Mouse (Mus musculus): ENCODE measurements around the gene Asb10.

The Asb10 gene

DNA sequence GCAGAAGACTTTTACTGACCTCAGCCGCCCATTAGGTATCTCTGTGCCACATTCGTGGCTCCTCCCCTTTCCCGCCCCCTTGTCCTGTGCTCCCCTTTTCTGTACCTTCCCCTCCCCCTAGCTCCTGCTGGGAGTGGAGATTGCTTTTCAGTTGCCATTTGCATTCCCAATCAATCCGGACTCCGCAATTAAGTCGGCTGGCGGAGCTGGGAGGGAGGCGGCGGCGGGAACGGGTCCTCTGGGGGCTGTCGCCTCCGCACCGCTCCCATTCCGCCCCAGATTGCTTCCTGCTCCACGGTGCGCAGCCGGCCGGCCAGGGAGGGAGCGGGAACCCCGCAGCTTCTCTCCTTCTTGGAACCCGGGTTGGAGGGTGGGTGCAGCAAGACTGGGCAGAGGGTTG is 55.8 kb downstream of the Asb10 start:
- ChIA-PET POLR2A (interaction anchor here (0.5 to 2.1 kb wide), 32 partner anchors 10 to 1214 kb away, joined by 3 to 7 read pairs (median 4); partner anchors contain the start of genes Abcb8 (in 2 of the 4), Fastk (in 2 of the 4), Tmub1 (in 2 of the 4) and Cdk5 (in 1 of the 4)), CTCF (interaction anchor here (0.5 to 6.0 kb wide), 64 partner anchors 9 to 522 kb away, joined by 3 to 72 read pairs (median 5); partner anchors contain the start of genes Abcb8 (in 2 of the 4), Agap3 (in 2 of the 4), Abcf2 (in 1 of the 4) and Asic3 (in 1 of the 4))

DNA sequence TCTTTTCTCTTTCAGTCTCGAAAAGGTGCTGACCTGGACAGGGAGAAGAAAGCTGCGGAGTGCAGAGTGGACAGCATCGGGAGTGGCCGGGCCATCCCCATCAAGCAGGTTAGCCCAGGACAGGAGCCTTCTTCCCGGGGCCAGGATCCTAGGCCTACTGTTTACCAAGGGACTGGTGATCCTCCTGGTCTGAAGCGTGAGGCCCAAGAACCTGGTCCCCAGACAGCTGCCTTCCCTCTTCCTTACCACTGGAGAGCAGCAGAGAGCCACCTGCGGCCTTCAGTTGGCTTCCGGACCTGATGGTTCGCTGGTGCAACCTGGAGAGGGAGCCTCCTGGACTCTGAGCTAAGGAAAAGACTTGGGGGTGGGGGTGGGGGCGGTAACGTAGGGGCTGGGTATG is 57.5 kb downstream of the Asb10 start:
- ChIA-PET POLR2A (interaction anchor here in 3 of 4 experiments (0.6 to 1.7 kb wide), 23 partner anchors 8 to 1267 kb away, joined by 3 to 6 read pairs (median 4); partner anchors contain the start of genes Asic3 (in 1 of the 3) and Nupl2 (in 1 of the 3)), CTCF (interaction anchor here (0.5 to 6.0 kb wide), 93 partner anchors 9 to 612 kb away, joined by 3 to 72 read pairs (median 5); partner anchors contain the start of genes Chpf2 (in 2 of the 4), Fastk (in 2 of the 4), 4931409K22Rik (in 1 of the 4) and Abcb8 (in 1 of the 4))
